Mouse (Mus musculus): ENCODE results near the gene Rnf113a2. TPM values are rescaled to one million over a fixed set of nuclear protein-coding genes. Genes with fewer than 3 reads are reported as not detected.

The Rnf113a2 gene
- polyA plus RNA-seq, 2 experiments = 18.1 to 24.5 TPM

- Histone ChIP-seq H3K4me3 (replicated peaks; ENCODE audit: low read length) (no peak overlapping the region), H3K4me2 (replicated peaks; ENCODE audit: low read depth, low read length, severe bottlenecking) (no peak overlapping the region), H3K27me3 (ENCODE audit: control insufficient read depth, insufficient read depth, low read length) (no peaks in the 10 kb centered on the region), H3K36me3 (ENCODE audit: control insufficient read depth, insufficient read depth, low read length) (no peaks in the 10 kb centered on the region; the same call in 1 of the 2 replicates), H3K9ac (ENCODE audit: low read depth, low read length, severe bottlenecking) (no peak overlapping the region), H3K27ac (replicated peaks; ENCODE audit: low read depth, low read length) (no peak overlapping the region), H3K9me3 (ENCODE audit: control insufficient read depth, low read length) (no peaks in the 10 kb centered on the region), H3K4me1 (ENCODE audit: control insufficient read depth, insufficient read depth, low read length) (no peaks in the 10 kb centered on the region)
- ATAC-seq (ENCODE audit: low FRiP score, low read depth) (no peak), DNase-seq (ENCODE audit: low spot score) (no peak)
- 63% methylated on average over 2 of the region's 2 CpGs for WGBS
- TF ChIP-seq POLR2A (IDR thresholded peaks at IDR 0.05; ENCODE audit: borderline replicate concordance, extremely low read depth, insufficient read depth, insufficient read length) = no peak
These were observed 21.7 kb downstream of the Rnf113a2 start for GRCm38 (mm10) chr12:84438697-84439096.

GRCm38 (mm10) chr12:84442526-84442925, 25.5 kb downstream of the Rnf113a2 start:
- no peaks in the 10 kb centered on the region for H3K27me3 ChIP-seq (ENCODE audit: control insufficient read depth, insufficient read depth, low read length)
- no peak overlapping the region for H3K4me3 ChIP-seq (replicated peaks; ENCODE audit: low read length)
- no peak for DNase-seq (ENCODE audit: low spot score)
- no peaks in the 10 kb centered on the region for H3K9me3 ChIP-seq (ENCODE audit: control insufficient read depth, low read length)
- H3K27ac ChIP-seq (replicated peaks; ENCODE audit: low read depth, low read length) = no peak overlapping the region
- H3K36me3 ChIP-seq (ENCODE audit: control insufficient read depth, insufficient read depth, low read length) = no peaks in the 10 kb centered on the region
- H3K4me2 ChIP-seq (replicated peaks; ENCODE audit: low read depth, low read length, severe bottlenecking) = no peak overlapping the region
- no peak overlapping the region for H3K9ac ChIP-seq (ENCODE audit: low read depth, low read length, severe bottlenecking)
- 67% methylated on average over 4 of the region's 4 CpGs for WGBS
- H3K4me1 ChIP-seq (ENCODE audit: control insufficient read depth, insufficient read depth, low read length) = no peaks in the 10 kb centered on the region
- TF ChIP-seq POLR2A (IDR thresholded peaks at IDR 0.05; ENCODE audit: borderline replicate concordance, extremely low read depth, insufficient read depth, insufficient read length) = no peak
- no peak for ATAC-seq (ENCODE audit: low FRiP score, low read depth)

- Histone ChIP-seq H3K4me2 (replicated peaks; ENCODE audit: low read depth, low read length, severe bottlenecking) (no peak overlapping the region), H3K9me3 (ENCODE audit: control insufficient read depth, low read length) (no peaks in the 10 kb centered on the region)
- 70% methylated on average over 1 of the region's 1 CpGs for WGBS
These were observed 30.4 kb downstream of the Rnf113a2 start for GRCm38 (mm10) chr12:84447386-84447785.

GRCm38 (mm10) chr12:84448181-84448580, 31.2 kb downstream of the Rnf113a2 start:
- 88% methylated on average over 6 of the region's 6 CpGs for WGBS

More at GRCm38 (mm10) chr12:84447386-84447785, 30.4 kb downstream of the Rnf113a2 start:
- no peaks in the 10 kb centered on the region for H3K27me3 ChIP-seq (ENCODE audit: control insufficient read depth, insufficient read depth, low read length)
- no peak overlapping the region for H3K4me3 ChIP-seq (replicated peaks; ENCODE audit: low read length)
- H3K36me3 ChIP-seq (ENCODE audit: control insufficient read depth, insufficient read depth, low read length) = no peaks in the 10 kb centered on the region
- H3K27ac ChIP-seq (replicated peaks; ENCODE audit: low read depth, low read length) = no peak overlapping the region
- no peak for DNase-seq (ENCODE audit: low spot score)
- ATAC-seq (ENCODE audit: low FRiP score, low read depth) = no peak
- H3K4me1 ChIP-seq (ENCODE audit: control insufficient read depth, insufficient read depth, low read length) = 0 out of 2 replicates have a peak, but pooled peaks cover 6% of the 10 kb centered on the region
- H3K9ac ChIP-seq (ENCODE audit: low read depth, low read length, severe bottlenecking) = no peak overlapping the region
- TF ChIP-seq POLR2A (IDR thresholded peaks at IDR 0.05; ENCODE audit: borderline replicate concordance, extremely low read depth, insufficient read depth, insufficient read length) = no peak

GRCm38 (mm10) chr12:84449887-84450286, 32.9 kb downstream of the Rnf113a2 start:
- ATAC-seq (ENCODE audit: low FRiP score, low read depth) (no peak), DNase-seq (ENCODE audit: low spot score) (no peak)
- Histone ChIP-seq H3K9ac (ENCODE audit: low read depth, low read length, severe bottlenecking) (peak overlapping the region; percentile 57; the same call in 1 of the 2 replicates), H3K27me3 (ENCODE audit: control insufficient read depth, insufficient read depth, low read length) (no peaks in the 10 kb centered on the region), H3K4me3 (replicated peaks; ENCODE audit: low read length) (peak overlapping the region; percentile 60; the same call in 1 of the 2 replicates), H3K9me3 (ENCODE audit: control insufficient read depth, low read length) (no peaks in the 10 kb centered on the region), H3K27ac (replicated peaks; ENCODE audit: low read depth, low read length) (no peak overlapping the region), H3K4me1 (ENCODE audit: control insufficient read depth, insufficient read depth, low read length) (0 out of 2 replicates have a peak, but pooled peaks cover 6% of the 10 kb centered on the region), H3K4me2 (replicated peaks; ENCODE audit: low read depth, low read length, severe bottlenecking) (peak overlapping the region; percentile 90), H3K36me3 (ENCODE audit: control insufficient read depth, insufficient read depth, low read length) (no peaks in the 10 kb centered on the region)
- 47% methylated on average over 10 of the region's 10 CpGs for WGBS
- no peak for TF ChIP-seq POLR2A (IDR thresholded peaks at IDR 0.05; ENCODE audit: borderline replicate concordance, extremely low read depth, insufficient read depth, insufficient read length)

More at GRCm38 (mm10) chr12:84448181-84448580, 31.2 kb downstream of the Rnf113a2 start:
- Histone ChIP-seq H3K4me3 (replicated peaks; ENCODE audit: low read length) (no peak overlapping the region), H3K4me1 (ENCODE audit: control insufficient read depth, insufficient read depth, low read length) (0 out of 2 replicates have a peak, but pooled peaks cover 6% of the 10 kb centered on the region), H3K9me3 (ENCODE audit: control insufficient read depth, low read length) (no peaks in the 10 kb centered on the region), H3K27me3 (ENCODE audit: control insufficient read depth, insufficient read depth, low read length) (no peaks in the 10 kb centered on the region), H3K9ac (ENCODE audit: low read depth, low read length, severe bottlenecking) (no peak overlapping the region), H3K36me3 (ENCODE audit: control insufficient read depth, insufficient read depth, low read length) (no peaks in the 10 kb centered on the region), H3K4me2 (replicated peaks; ENCODE audit: low read depth, low read length, severe bottlenecking) (no peak overlapping the region), H3K27ac (replicated peaks; ENCODE audit: low read depth, low read length) (no peak overlapping the region)
- no peak for TF ChIP-seq POLR2A (IDR thresholded peaks at IDR 0.05; ENCODE audit: borderline replicate concordance, extremely low read depth, insufficient read depth, insufficient read length)
- DNase-seq (ENCODE audit: low spot score) = no peak
- no peak for ATAC-seq (ENCODE audit: low FRiP score, low read depth)
